Mouse (Mus musculus) cerebellum, postnatal 36 days (tissue): ENCODE measurements at regions not wholly inside any gene's neighbourhood (a gene's known extent, or its start where the extent isn't known, plus 50 kb on each side); places are given as distances from the start of the nearest gene placed in this dataset.

Experiments used
- DNase-seq, 2 experiments: peaks; one replicate each; pipeline ENCODE4 v3.0.0; 2021 to 2022; ENCODE audit warnings: mixed read lengths in 2 of 2

DNA sequence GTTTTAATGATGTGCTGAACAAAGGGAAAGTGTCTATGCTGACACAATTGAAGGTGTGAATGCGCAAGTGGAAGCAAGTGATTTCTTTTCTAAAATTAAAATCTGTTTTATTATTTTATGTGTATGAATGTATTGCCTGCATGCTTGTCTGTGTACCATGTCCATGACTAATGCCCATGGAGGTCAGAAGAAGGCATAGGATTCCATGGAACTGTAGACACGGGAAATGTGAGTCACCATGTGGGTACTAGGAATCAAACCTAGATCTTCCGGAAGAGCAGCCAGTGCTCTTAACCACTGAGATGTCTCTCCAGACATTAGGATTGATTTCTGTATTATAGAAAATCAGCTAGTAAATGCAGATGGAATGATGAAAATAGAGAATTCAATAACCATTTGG is 134.9 kb upstream of the Pgrmc2 start:
- no peak for DNase-seq

DNA sequence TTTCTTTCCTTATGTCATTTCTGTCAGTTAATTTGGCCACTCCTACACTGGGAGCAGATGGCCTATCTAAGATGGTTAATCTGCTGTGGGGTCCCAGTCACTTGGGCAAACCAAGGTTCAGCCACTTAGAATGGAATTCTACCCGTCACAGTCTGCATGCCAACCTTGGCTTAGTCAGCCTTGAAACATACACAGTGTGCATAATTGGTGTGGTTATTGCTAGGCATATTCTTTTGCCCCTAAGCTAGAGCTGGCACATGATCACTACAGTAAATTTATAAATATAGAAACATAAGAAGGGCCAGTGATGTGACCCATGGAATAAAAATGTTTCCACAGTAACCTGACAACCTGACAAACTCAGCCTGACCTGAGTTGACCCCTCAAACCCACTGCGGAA is 130.7 kb upstream of the Pgrmc2 start:
- DNase-seq, result no peak

DNA sequence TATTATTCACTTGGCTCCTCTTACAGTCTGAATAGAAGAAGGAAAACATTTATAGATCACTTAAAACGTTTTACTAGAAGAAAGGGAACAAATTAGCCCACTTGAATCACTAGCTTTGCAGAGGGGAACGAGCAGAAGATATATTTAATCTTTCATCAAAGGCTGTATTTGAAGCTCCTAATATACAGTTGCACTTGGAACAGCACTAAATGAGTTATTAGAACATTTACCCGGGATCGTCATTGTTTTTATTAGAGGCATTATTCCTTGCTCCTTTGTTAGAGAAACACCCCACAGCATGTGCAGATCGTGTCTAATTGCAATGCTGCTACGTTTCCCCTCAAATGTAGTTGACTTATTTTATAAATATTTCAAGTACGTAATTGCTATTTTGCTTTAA is 127.5 kb upstream of the Pgrmc2 start:
- no peak for DNase-seq

DNA sequence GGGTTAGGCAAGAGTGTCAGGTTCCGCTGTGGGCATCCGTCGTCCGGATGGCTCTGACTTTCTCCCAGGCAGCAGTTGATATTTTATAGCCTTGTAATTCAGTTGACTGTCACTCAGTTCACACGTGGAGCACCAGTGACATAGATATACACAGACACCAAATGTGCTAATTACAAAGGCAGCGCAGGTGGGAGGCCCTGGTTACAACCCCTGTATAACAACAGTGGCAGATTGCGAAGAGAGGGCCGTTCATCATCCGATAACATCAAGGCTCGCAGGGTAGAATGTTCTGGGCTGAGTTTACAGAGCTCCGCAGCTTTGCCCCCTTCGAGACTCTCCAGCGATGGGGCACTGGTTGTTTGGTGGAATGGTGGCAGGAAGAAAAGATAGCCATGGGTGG is 120.0 kb upstream of the Pgrmc2 start:
- DNase-seq, result no peak

DNA sequence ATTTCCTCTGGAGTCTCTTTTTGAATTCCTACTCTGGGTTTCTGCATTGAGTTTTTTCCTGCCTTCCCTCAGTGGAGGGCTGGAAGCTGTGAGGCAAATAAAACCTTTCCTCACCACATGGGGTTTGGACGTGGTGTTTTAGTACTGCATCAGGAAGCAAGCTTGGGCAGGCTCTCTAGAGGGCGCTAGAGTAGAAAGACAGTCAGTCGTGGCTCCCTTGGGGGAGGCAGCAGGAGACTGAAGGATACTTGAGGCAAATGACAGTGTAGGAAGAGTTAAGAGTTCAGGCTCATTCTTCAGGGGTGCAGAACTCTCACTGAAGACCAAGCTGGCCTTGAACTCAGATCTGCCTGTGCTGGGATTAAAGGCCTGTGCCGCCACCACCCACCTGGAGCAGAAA is 118.9 kb upstream of the Pgrmc2 start:
- no peak for DNase-seq

DNA sequence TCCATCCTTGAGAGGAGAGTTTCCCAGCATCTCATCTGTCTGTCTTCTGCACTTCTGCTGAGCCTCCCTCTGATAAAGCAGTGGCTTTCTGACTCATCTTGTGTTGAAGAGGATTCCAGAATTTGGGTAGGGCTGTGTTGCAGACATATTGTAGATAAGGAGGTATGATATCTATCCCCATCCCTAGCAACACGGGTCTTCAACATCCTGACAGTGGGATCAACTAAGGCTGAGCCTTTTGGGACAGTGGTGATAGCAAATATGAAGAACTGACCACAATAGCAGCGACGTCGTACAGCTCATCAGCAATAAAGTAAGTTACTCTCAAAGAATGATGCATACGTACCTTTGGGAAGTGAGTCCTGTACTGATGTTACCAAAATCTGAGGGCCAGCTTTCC is 117.2 kb upstream of the Pgrmc2 start:
- DNase-seq, result no peak

DNA sequence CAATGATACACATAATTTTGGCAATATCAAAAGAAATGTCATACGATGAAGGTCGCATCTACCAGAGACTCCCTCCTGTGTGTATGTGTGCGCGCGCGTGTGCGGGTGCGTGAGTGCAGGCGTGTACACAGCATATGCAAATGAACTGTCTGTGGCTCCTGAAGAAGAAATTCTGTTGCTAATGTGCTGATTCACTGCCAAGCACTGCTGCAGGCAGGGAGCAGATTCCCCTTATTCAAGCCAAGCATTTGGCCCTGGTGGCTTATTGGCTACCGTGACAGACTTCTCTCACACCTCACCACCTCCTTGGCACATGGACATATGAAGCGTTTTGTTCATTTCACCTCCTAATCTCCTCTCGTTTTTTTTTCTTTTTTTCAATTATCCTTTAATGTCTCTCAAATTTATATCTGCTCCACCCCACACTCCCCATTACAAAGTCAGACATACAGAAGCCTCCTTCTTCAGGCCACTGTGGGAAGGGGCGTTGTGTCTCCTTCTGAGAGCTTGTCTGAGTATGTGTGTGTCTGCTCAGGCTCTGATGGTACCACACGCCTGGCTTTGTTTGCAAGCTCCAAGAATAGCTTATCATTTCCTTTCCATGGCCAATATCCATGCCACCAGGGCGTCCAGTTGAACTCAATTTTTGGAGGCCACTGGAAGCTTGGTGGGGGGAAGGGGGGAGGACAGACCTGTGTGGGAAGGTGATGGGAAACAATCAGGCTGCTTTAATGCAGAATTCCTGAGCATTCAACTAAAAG is 115.5 kb upstream of the Pgrmc2 start:
- DNase-seq, result peak; percentile 67 to 70

DNA sequence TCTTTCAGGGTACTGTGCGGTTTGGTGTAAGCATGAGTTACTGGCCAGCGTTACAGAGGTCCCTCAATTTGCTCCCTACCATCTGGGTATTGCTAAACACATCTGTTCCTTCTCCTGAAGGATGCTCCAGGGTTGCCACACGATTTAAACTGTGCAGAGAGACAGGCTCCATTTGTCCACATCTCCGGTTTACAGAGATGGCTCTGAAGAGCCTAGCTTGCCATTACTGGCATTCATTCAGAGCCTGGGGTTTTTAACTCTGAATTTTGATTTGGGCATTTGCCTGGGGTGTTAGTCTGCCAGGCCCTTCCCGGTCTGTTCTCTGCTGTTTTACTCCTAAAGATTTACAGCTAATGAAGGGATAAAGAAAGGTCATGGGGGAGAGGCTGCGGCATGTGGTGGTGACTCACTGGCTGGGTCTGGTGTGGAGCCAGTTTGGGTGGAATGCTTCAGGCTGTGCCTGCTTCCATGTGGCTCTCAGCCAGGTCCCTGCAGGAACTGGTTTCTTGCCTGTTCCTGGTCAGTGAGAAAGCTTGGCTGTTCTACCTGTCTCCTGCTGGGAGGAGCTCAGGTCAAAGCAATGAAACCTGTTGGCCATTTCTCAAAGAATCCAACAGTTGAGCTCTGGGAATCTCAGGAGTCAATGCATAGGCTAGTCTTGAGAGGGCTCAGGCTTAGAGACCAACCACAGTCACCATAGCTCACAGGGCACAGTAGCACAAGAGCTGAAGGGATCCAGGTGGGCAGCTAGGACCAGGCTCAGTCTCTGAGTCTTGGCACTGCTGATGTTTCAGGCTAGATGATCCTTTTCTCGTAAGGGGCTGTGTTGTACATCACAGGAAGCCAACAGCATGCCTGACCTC is 112.5 kb upstream of the Pgrmc2 start:
- DNase-seq, result peak; percentile 98 to 99

DNA sequence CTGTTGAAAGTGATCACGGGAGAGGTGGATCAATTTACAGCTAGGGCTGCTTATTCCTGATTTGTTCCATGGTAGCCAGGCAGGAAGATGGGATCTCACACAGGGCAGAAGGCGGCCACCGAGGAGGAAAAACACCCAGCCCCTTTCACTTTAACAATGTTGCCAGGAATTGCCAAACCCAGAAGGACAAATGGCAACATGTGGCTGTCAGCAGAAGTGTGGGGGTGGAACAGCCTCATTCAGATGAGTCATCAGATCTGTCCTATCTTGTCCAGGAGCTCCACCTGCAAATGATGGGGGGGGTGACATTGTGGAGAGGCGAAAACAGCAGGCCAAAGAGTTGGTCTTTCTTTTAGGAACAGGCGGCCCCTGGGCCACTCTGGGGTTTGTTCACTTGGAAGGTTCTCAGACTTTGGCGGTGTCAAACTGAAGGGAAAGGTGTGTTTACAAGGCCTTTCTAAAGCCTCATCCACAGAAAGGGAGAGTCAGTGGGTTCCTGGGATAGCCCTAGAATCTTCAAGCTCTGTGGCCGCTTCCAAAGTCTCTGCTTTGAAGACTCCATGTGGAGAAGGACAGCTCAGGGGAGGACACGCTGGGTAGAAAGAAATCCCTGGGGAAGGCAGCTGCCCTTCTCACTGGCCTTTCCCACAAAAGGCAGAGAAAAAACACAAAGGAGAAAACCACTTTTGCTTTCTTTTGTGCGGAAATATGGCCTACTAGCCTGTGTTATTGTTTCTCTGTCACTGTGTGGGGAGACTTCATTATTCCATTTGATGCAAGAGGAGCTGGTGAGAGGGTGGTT is 111.7 kb upstream of the Pgrmc2 start:
- peak; percentile 4 to 13 for DNase-seq

DNA sequence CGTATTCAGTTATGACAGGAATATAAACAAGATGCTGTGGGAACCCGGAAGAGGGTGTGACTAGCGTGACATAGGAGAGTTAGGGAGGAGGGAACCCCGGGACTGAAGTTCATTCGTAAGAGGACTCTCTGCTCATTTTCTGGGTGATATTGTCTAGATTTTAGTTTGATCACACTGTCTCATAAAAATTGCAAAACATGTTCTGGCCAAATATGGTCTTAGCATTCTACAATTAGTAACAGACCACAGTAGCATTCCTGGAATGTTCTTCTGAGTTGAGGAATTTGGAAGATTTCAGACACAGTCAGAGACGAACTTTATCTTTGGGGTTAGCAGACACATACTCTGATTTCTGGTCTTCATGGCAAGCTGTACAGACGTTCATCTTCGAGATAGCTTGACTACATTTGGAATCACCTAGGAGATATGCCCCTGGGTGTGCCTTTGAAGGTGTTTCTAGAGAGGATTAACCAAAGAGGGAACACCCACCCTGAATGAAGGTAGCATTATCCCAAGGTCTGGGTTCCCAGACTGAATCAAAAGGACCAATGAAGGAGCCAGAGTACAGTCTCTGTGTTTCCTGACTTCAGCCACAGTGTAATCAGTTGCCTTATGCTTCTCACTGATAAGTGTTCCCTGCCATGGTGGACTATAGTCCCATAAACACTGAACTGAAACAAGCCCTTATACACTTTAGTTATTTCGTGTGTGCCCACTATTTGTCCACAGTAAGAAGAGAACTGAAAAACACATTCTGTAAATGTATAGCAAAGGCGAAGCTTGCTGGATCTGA is 102.7 kb upstream of the Pgrmc2 start:
- DNase-seq, result no peak

DNA sequence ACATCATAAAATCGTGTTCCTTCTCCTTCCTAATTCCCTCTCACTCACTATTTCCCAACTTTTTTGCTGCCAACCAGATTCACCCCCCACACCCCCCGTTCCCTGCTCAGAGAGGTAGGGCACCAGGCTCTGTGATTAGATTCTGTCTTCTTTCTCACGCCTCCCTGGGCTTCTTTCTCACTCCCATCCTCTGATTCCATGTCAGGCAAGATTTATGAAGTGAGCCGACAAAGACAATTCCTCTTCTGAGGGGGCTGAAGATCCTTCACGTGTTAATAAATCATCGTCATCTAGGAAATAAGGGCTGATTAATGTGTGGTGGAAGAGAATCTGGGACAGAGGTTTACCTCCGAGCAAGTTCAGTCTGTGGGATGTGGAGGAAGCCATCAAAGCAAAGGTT is 101.5 kb upstream of the Pgrmc2 start:
- DNase-seq, result no peak

DNA sequence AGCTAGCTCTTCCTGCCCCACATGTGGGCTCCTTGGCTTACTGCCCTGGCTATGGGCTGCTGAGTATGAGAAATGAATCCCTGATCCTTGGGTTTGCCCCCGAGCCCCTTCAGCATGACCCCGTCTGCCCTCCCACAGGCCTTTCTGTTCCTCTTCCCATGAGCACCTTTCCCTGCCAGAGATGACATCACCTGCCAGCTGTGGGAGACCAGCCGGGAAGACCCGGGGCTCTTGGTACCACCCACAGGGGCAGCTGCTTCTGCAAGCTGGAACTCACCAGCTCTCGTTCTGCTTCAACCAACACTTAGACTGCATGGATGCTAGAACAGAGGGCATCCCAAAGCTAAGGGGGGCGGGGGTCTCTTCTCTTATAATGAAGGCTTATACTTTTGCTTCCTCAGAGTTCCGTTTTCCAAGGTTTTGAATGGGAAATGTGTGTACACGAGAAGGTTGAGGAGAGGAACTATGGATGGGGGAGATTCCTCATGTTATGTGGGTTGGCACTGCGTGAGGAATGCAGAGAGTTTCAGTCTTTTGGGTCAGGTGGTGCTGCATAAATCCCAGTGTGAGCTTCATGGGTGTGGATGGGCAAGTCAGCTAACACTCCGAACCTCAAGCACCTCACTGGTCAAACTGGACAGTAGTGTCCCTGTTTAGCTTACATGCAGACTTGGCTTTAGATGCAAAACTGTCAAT is 100.2 kb upstream of the Pgrmc2 start:
- peak; percentile 5 to 8 for DNase-seq

DNA sequence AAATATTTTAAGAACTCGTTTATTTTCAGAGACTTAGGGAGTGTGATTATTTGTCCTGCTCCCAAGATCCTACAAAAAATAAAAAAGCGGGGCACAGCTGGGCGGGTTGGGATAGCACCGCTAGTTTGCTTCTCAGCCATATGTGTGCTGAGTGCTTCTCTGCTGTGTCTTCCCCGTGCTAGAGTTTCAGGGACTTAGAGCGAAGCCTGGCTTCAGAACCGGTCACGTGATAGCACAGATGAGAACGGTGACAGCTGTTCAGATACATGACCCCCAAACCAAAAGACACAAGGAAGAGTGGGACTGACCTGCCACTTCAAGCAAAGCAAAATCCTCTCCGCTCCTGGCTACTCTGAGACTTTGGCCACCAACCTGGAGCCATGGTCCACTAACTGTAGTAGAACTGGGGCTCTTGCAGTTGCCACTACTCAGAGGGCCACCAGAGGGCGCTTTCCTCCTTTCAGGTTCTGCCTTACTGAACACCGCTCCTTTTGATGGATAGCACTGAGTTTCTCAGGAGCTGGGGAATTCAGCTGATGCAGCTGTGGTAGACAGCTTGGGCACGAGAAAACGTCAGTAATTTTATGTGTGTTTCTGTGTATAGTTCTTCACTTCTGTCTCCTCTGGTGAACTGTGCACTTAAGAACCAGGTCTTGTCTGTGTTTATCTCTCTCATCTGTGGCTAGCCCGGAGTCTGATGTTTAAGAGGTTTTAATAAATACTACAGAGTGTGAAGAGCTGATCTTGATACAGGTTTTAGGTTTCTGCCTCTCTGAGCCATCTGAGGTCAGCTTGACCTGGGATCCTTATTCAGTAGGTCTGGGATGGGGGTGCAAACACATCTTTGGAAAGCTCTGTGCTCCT is 99.4 kb upstream of the Pgrmc2 start:
- DNase-seq, result peak; percentile 87 to 90

DNA sequence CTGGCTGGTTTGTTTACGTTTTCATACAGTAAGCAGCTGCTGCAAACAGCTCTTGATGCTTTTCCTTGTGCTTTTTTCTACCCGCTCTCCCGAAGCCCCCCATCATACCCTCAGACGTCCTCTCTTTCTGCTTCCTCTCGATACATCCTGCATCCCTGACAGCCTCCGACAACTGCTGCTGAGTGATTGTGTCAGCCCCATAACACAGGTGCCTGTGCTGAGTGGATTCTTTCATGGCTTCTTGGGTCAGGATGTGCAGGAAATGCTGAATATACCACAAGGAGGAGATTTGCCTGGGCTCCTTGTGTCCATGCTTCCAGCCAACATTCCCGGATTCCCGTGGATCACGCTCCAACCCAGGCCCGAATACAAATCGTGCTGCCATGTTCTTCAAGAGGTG is 98.6 kb upstream of the Pgrmc2 start:
- no peak for DNase-seq

DNA sequence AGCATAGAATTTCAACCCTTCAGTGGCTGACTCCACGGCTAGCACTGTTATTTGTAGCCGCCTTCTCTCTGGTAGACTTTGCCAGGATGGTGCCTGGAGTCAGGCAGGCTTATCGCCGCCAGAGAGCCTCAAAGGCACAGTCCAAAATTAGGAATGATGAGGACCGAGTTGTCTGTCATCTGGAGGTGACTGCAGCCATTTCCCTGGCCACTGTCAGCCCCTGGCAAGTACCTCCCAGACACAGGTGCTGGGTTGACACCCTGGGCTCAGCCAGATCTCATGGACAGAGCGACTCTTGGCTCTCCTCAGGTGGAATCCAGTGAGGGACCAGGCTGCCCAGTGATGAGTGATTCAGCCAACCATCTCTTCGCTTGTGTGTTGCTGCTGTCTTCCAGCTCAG is 98.1 kb upstream of the Pgrmc2 start:
- no peak for DNase-seq

DNA sequence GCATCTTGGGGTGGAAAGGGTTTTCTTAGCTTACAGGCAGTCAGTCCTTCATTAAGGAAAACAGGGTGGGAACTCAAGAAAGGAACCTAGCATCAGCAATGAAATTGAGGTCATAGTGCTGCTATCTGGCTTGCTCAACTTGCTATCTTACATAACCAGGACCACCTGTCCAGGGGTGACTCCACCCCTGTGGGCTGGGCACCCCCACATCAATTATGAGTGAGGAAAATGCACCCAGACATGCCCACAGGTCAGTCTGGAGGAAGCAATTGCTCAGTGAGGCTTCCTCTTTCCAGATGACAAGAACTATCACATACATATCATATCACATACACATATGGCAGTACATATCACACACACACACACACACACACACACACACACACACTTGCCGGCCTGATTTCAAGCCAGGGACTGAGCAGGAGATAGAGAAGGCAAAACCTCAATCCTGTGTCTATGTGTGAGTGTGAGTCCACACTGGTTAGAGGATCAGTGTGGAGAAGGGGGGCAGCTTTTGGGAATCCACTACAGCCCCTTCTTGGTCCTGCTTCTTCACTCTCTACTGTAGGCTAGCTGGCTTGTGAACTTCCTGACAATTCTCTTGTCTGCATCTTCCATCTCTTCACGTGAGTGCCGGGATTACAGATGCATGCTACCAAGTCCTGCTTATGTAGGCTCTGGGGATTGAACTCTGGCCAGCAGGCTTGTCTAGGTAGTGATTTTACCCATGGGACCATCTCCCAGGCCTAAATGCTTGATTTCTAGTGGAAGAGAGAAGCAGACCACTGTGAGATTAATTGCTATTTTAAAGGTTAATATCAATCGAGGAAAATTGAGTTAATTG is 96.4 kb upstream of the Pgrmc2 start:
- DNase-seq, result no peak

DNA sequence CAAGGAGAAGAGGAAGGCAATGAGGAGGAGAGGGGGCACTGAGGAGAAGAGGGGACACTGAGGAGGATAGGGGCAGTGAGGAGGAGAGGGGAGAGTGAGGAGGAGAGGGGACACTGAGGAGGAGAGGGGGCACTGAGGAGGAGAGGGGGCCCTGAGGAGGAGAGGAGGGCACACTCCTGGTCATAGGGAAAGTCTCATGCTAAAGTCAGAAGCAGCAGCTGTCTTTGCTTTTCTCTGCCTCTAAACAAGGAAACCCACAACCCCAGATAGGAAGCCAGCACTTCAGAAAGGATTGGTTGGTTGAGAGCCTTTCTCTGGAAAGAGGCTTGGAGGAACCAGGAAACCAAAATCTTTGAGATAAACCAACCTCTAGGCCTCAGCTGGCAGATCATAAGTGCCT is 94.3 kb upstream of the Pgrmc2 start:
- no peak for DNase-seq

DNA sequence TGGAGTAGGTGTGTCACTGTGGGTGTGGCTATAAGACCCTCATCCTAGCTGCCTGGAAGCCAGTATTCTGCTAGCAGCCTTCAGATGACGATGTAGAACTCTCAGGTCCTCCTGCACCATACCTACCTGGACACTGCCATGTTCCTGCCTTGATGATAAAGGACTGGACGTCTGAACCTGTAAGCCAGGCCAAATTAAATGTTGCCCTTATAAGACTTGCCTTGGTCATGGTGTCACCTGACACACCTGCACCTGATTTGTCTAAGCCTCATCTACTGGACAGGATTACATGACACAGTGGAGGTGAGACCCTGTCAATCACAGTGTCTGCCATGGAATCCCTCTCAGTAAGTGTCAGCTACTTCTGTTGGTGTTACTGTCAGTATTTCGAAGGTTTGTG is 92.5 kb upstream of the Pgrmc2 start:
- no peak for DNase-seq

DNA sequence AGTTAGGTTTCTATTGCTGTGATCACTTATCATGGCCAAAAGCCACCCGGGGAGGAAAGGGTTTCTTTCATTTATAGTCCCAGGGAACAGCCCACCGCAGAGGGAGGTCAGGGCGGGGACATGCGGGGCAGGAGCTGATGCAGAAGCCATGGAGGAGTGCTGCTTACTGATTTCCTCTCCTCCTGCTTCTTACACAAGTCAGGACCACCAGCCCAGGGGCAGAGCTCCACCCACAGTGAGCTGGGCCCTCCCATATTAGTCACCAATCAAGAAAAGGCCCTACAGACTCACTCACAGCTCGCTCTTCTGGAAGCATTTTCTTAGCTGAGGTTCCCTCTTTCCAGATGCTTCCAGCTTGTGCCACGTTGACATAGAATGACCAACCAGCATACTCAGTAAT is 90.7 kb upstream of the Pgrmc2 start:
- no peak for DNase-seq
